In the genomic region with DNA sequence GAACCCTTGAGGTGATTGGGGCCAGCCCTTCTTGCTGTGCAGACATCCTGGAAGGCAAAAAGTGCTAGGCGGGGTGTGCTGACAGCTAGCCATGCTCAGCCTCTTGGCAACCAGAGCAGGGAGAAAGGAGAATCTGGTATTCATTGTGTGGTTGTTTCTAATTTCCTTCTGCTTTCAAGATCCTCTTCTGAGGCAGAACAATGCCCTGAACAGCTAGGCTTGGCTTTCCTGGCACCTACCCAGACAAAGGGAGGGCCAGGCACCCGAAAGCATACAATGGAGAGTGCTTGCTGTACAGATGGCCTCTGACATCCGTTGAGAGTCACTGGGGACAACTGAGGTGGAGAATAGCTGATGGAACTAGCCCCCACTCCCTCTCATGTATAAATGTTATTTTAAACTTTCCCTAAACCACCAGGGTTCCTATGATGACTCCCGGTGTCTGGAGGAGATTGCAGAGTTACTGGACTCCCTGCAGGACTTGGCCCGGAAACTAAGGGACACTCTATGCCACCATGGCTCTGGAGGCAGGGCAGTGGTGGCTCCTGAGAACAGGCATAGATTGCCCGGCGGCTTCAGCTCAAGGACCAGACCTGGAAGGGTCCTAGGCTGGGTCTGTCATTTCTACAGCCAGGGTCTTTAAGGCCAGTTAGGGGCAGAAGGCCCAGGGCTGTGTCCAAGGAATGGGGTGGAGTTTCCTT, we compare ENCODE assay signal across 8 mouse cellular contexts. TPM values are rescaled to one million over a fixed set of nuclear protein-coding genes. Genes with fewer than 3 reads are reported as not detected.
DNase-seq lines count a peak whose midpoint lies in the region; ATAC-seq lines count a peak whose summit lies in the region.

No protein-coding gene starts in this region.

- H3K9ac ChIP-seq in intestine, embryonic 14.5 days (ENCODE audit: low read length), result no peak overlapping the region
- no peak overlapping the region for H3K9ac ChIP-seq in neural tube, embryonic 13.5 days

- H3K27ac ChIP-seq in intestine, embryonic 14.5 days (ENCODE audit: low read depth), result peak overlapping the region; percentile 96
- peak overlapping the region; percentile 56 for H3K27ac ChIP-seq in neural tube, embryonic 13.5 days (replicated peaks)

- H3K4me2 ChIP-seq in intestine, embryonic 14.5 days (ENCODE audit: low read length), result no peak overlapping the region
- no peak overlapping the region for H3K4me2 ChIP-seq in neural tube, embryonic 13.5 days

- WGBS in intestine, embryonic 14.5 days, result 57% methylated on average over 7 of the region's 7 CpGs
- WGBS in neural tube, embryonic 13.5 days, result 44% methylated on average over 7 of the region's 7 CpGs

- peak; percentile 30 for DNase-seq in embryo, embryonic 10 days (ENCODE audit: low spot score)
- no peak for DNase-seq in embryo, embryonic 11 days
- DNase-seq in adrenal gland, postnatal 36 days, result peak; percentile 52 to 71
- no peak for DNase-seq in intestine, embryonic 14.5 days (ENCODE audit: low spot score)
- DNase-seq in left cerebral cortex, postnatal 4 days, result peak; percentile 74
- no peak for DNase-seq in yolk sac, embryonic 10.5 days (ENCODE audit: low spot score)

- no peaks in the 10 kb centered on the region for H3K27me3 ChIP-seq in intestine, embryonic 14.5 days (replicated peaks; ENCODE audit: control insufficient read depth, insufficient read depth, low read length)
- H3K27me3 ChIP-seq in neural tube, embryonic 13.5 days, result no peaks in the 10 kb centered on the region

- no peaks in the 10 kb centered on the region for H3K36me3 ChIP-seq in intestine, embryonic 14.5 days (ENCODE audit: control insufficient read depth, insufficient read depth, low read length)
- no peaks in the 10 kb centered on the region for H3K36me3 ChIP-seq in neural tube, embryonic 13.5 days

- peak; percentile 70 for ATAC-seq in granulocyte monocyte progenitor cell, adult 5-6 weeks (replicated peaks; ENCODE audit: poor library complexity, severe bottlenecking)
- no peak for ATAC-seq in intestine, embryonic 14.5 days (replicated peaks; ENCODE audit: low FRiP score, low TSS enrichment, low read depth)
- ATAC-seq in neural tube, embryonic 13.5 days (ENCODE audit: low read depth), result peak; percentile 70; the same call in 1 of the 2 replicates

- no peaks in the 10 kb centered on the region for H3K9me3 ChIP-seq in intestine, embryonic 14.5 days (ENCODE audit: control insufficient read depth, low read length)
- H3K9me3 ChIP-seq in neural tube, embryonic 13.5 days, result no peaks in the 10 kb centered on the region

- intact Hi-C loops in left cerebral cortex, postnatal 4 days (cut with DNase I), result no loop called here

- no peak overlapping the region for H3K4me3 ChIP-seq in intestine, embryonic 14.5 days (ENCODE audit: low read depth, low read length)
- no peak overlapping the region for H3K4me3 ChIP-seq in neural tube, embryonic 13.5 days

- peaks cover 50% of the 10 kb centered on the region for H3K4me1 ChIP-seq in intestine, embryonic 14.5 days (replicated peaks; ENCODE audit: control insufficient read depth, insufficient read depth, low read length)
- H3K4me1 ChIP-seq in neural tube, embryonic 13.5 days (replicated peaks), result peaks cover 30% of the 10 kb centered on the region

RNA-seq across cellular contexts. Expression of a gene that starts 16.2 kb away (rescaled TPM):
- total RNA-seq in adrenal gland, postnatal 36 days (2021), result not detected
- not detected in 2 replicates for total RNA-seq in granulocyte monocyte progenitor cell, adult 5-6 weeks (2014; fragmentation: Nextera tagmentation)
- not detected in 2 replicates for total RNA-seq in granulocyte monocyte progenitor cell, adult 5-6 weeks (2017)
- not detected in 2 replicates for polyA plus RNA-seq in intestine, embryonic 14.5 days (2014; fragmentation: Nextera tagmentation; extraction: Ambion mirVana)
- total RNA-seq in left cerebral cortex, postnatal 4 days (2021), result under 1 TPM in 1 of 2 experiments, not detected in 1; 0.94 TPM
- polyA plus RNA-seq in neural tube, embryonic 13.5 days (2015; fragmentation: Nextera tagmentation; extraction: Ambion mirVana), result not detected in 2 replicates

Comparison
In these comparisons a context has a peak if more than half of its experiments do, and no peak if none do; other contexts are left out.
1. DNase-seq: peak in embryo, embryonic 10 days (single experiment), adrenal gland, postnatal 36 days (2 of 2) and left cerebral cortex, postnatal 4 days (single experiment); none in embryo, embryonic 11 days (single experiment), intestine, embryonic 14.5 days (single experiment) and yolk sac, embryonic 10.5 days (single experiment).